Mouse (Mus musculus) erythroblast, adult 5-6 weeks (primary cell): ENCODE results near the gene Lmbrd2. TPM values are rescaled to one million over a fixed set of nuclear protein-coding genes. Genes with fewer than 3 reads are reported as not detected.

Source experiments
- total RNA-seq, 2 experiments: library from RNA; stranded (forward) in 1 of 2; stranded (reverse) in 1 of 2; fragments of 150-400 nt in 1 of 2; fragments of 200-764, 138-1000 nt in 1 of 2; gene quantifications; 2 replicates each; pipeline versions ENCODE4 v1.2.3 to v1.2.4; 2015 to 2017; ENCODE audit warnings: low replicate concordance in 2 of 2

Lmbrd2 gene
- total RNA-seq, 2 experiments from 2014 or later: 3.2 to 14.6 TPM

Other genes starting within 250 kb of the Lmbrd2 start
- not detected in 2 replicates for gene Ranbp3l, start 172.6 kb upstream of the Lmbrd2 start, total RNA-seq (2015; ENCODE audit: low replicate concordance)
- gene Ranbp3l, start 172.6 kb upstream of the Lmbrd2 start, total RNA-seq (2017; ENCODE audit: low replicate concordance): not detected in 2 replicates
- 252 and 320 TPM in 2 replicates for gene Nadk2, start 69.3 kb upstream of the Lmbrd2 start, total RNA-seq (2015; ENCODE audit: low replicate concordance)
- gene Nadk2, start 69.3 kb upstream of the Lmbrd2 start, total RNA-seq (2017; ENCODE audit: low replicate concordance): 514 and 775 TPM in 2 replicates
- 10.2 and 12.5 TPM in 2 replicates for gene Skp2, start 14.9 kb downstream of the Lmbrd2 start, total RNA-seq (2015; ENCODE audit: low replicate concordance)
- gene Skp2, start 14.9 kb downstream of the Lmbrd2 start, total RNA-seq (2017; ENCODE audit: low replicate concordance): 9.6 and 12.3 TPM in 2 replicates
- gene Ugt3a1, start 136.3 kb downstream of the Lmbrd2 start, total RNA-seq (2015; ENCODE audit: low replicate concordance): not detected in 2 replicates
- gene Ugt3a1, start 136.3 kb downstream of the Lmbrd2 start, total RNA-seq (2017; ENCODE audit: low replicate concordance): not detected in 2 replicates
- gene Ugt3a2, start 195.0 kb downstream of the Lmbrd2 start, total RNA-seq (2015; ENCODE audit: low replicate concordance): not detected in 2 replicates
- gene Ugt3a2, start 195.0 kb downstream of the Lmbrd2 start, total RNA-seq (2017; ENCODE audit: low replicate concordance): not detected in 2 replicates